Mouse (Mus musculus): ENCODE data around the gene Aoc3. TPM values are rescaled to one million over a fixed set of nuclear protein-coding genes. Genes with fewer than 3 reads are reported as not detected.
"Not testable (repeated sequence)": the region's sequence is repeated elsewhere in the genome, so short reads cannot be mapped to it uniquely, and the experiment has no call there.

Aoc3 gene
- 1 to 10 TPM; 1.6 to 2.7 TPM for total RNA-seq (2021)
- long read RNA-seq, experiment 1, full-length matches to known transcripts = 1 of 2 reads
- long read RNA-seq, experiment 1, partial matches to known transcripts = 0 of 2 reads
- long read RNA-seq, experiment 1, other reads (novel, unspliced or antisense) = 1 of 2 reads
- long read RNA-seq, experiment 2, full-length matches to known transcripts = 4 of 4 reads
- long read RNA-seq, experiment 2, partial matches to known transcripts = 0 of 4 reads
- long read RNA-seq, experiment 2, other reads (novel, unspliced or antisense) = 0 of 4 reads

- DNase-seq (ENCODE audit: low spot score in 2 of 2) = no peak
These were observed at the start of gene Aoc3 for GRCm38 (mm10) chr11:101330371-101330924. Gene Aoc3, plus strand, starts transcription at chr11:101330605.

GRCm38 (mm10) chr11:101280837-101281236, 49.6 kb upstream of the Aoc3 start:
- no peak for DNase-seq (ENCODE audit: low spot score in 2 of 2)

- no peak for DNase-seq (ENCODE audit: low spot score in 2 of 2)
These were observed 47.5 kb upstream of the Aoc3 start for GRCm38 (mm10) chr11:101282896-101283295.

GRCm38 (mm10) chr11:101283805-101284204, 46.6 kb upstream of the Aoc3 start:
- no peak for DNase-seq (ENCODE audit: low spot score in 2 of 2)

- no peak for DNase-seq (ENCODE audit: low spot score in 2 of 2)
These were observed 43.1 kb upstream of the Aoc3 start for GRCm38 (mm10) chr11:101287306-101287705.

GRCm38 (mm10) chr11:101291231-101291630, 39.2 kb upstream of the Aoc3 start:
- no peak for DNase-seq (ENCODE audit: low spot score in 2 of 2)

- no peak for DNase-seq (ENCODE audit: low spot score in 2 of 2)
These were observed 35.2 kb upstream of the Aoc3 start for GRCm38 (mm10) chr11:101295191-101295590.

GRCm38 (mm10) chr11:101300881-101301280, 29.5 kb upstream of the Aoc3 start:
- no peak for DNase-seq (ENCODE audit: low spot score in 2 of 2)

GRCm38 (mm10) chr11:101301299-101302003, 29.0 kb upstream of the Aoc3 start:
- DNase-seq (ENCODE audit: low spot score in 2 of 2) = no peak

GRCm38 (mm10) chr11:101302004-101302798, 28.2 kb upstream of the Aoc3 start, which contains the start of gene Becn1:
Gene Becn1, minus strand, starts transcription at chr11:101302286.
- peak; percentile 95 to 97 for DNase-seq (ENCODE audit: low spot score in 2 of 2)

GRCm38 (mm10) chr11:101307744-101308143, 22.7 kb upstream of the Aoc3 start:
- no peak for DNase-seq (ENCODE audit: low spot score in 2 of 2)

GRCm38 (mm10) chr11:101311083-101311482, 19.3 kb upstream of the Aoc3 start:
- no peak for DNase-seq (ENCODE audit: low spot score in 2 of 2)

- DNase-seq (ENCODE audit: low spot score in 2 of 2) = no peak
These were observed 18.3 kb upstream of the Aoc3 start for GRCm38 (mm10) chr11:101312150-101312549.

GRCm38 (mm10) chr11:101314567-101314966, 15.8 kb upstream of the Aoc3 start:
- no peak for DNase-seq (ENCODE audit: low spot score in 2 of 2)

GRCm38 (mm10) chr11:101315082-101315650, 15.2 kb upstream of the Aoc3 start:
- DNase-seq (ENCODE audit: low spot score in 2 of 2) = no peak

GRCm38 (mm10) chr11:101315665-101316500, 14.5 kb upstream of the Aoc3 start, which contains the start of gene Psme3:
Gene Psme3, plus strand, starts transcription at chr11:101316213.
- DNase-seq (ENCODE audit: low spot score in 2 of 2) = peak; percentile 94 to 96

GRCm38 (mm10) chr11:101316501-101316917, 13.9 kb upstream of the Aoc3 start:
- no peak for DNase-seq (ENCODE audit: low spot score in 2 of 2)

GRCm38 (mm10) chr11:101323609-101324008, 6.8 kb upstream of the Aoc3 start:
- peak; percentile 68 to 79 for DNase-seq (ENCODE audit: low spot score in 2 of 2)

GRCm38 (mm10) chr11:101324763-101325162, 5.6 kb upstream of the Aoc3 start, which contains the start of gene Aoc2:
Gene Aoc2, plus strand, starts transcription at chr11:101325063.
- DNase-seq (ENCODE audit: low spot score in 2 of 2) = no peak

GRCm38 (mm10) chr11:101325201-101325600, 5.2 kb upstream of the Aoc3 start:
- DNase-seq (ENCODE audit: low spot score in 2 of 2) = not testable (repeated sequence)

Measured in layer of hippocampus, postnatal 14 days (tissue).